Mouse (Mus musculus): Measurements from ENCODE around the gene Gm10717. TPM values are rescaled to one million over a fixed set of nuclear protein-coding genes. Genes with fewer than 3 reads are reported as not detected.

Gm10717 gene
- polyA plus RNA-seq (2015; fragmentation: Illumina TruSeq; extraction: RNeasy Lipid Tissue Mini Kit (QIAGEN cat#74804); ENCODE audit: low read depth, low replicate concordance): not detected

GRCm38 (mm10) chr9:3024912-3025467 lies at the start of gene Gm10717:
Gene Gm10717 (plus strand): TSS chr9:3025417.

GRCm38 (mm10) chr9:3000445-3000972 lies 24.7 kb upstream of the Gm10717 start, which contains the start of gene Gm10722:
Gene Gm10722 (plus strand): TSS chr9:3000922.

GRCm38 (mm10) chr9:3002794-3003396 lies 22.3 kb upstream of the Gm10717 start, which contains the start of gene Gm11168:
Gene Gm11168 (plus strand): TSS chr9:3003346.

GRCm38 (mm10) chr9:3012733-3013279 lies 12.4 kb upstream of the Gm10717 start, which contains the start of gene Gm10721:
Gene Gm10721 (plus strand): TSS chr9:3013140.

GRCm38 (mm10) chr9:3015354-3015753 lies 9.9 kb upstream of the Gm10717 start, which contains the start of gene Gm10720:
Gene Gm10720 (plus strand): TSS chr9:3015654.

GRCm38 (mm10) chr9:3017108-3017507 lies 8.1 kb upstream of the Gm10717 start, which contains the start of gene Gm10719:
Gene Gm10719 (plus strand): TSS chr9:3017408.

GRCm38 (mm10) chr9:3023312-3023984 lies 1.8 kb upstream of the Gm10717 start, which contains the start of gene Gm10718:
Gene Gm10718 (plus strand): TSS chr9:3023547.

GRCm38 (mm10) chr9:3034299-3034698 lies 9.1 kb downstream of the Gm10717 start, which contains the start of gene Gm17535:
Gene Gm17535 (plus strand): TSS chr9:3034599.

GRCm38 (mm10) chr9:3036577-3036976 lies 11.4 kb downstream of the Gm10717 start, which contains the start of gene Gm10715:
Gene Gm10715 (plus strand): TSS chr9:3036877.

Other genes with a start within 250 kb of the Gm10717 start
- not detected for gene Gm10722, start 24.5 kb upstream of the Gm10717 start, polyA plus RNA-seq (2015; fragmentation: Illumina TruSeq; extraction: RNeasy Lipid Tissue Mini Kit (QIAGEN cat#74804); ENCODE audit: low read depth, low replicate concordance)
- gene Gm11168, start 22.1 kb upstream of the Gm10717 start, polyA plus RNA-seq (2015; fragmentation: Illumina TruSeq; extraction: RNeasy Lipid Tissue Mini Kit (QIAGEN cat#74804); ENCODE audit: low read depth, low replicate concordance): not detected
- gene Gm10721, start 12.3 kb upstream of the Gm10717 start, polyA plus RNA-seq (2015; fragmentation: Illumina TruSeq; extraction: RNeasy Lipid Tissue Mini Kit (QIAGEN cat#74804); ENCODE audit: low read depth, low replicate concordance): not detected
- gene Gm10720, start 9.8 kb upstream of the Gm10717 start, polyA plus RNA-seq (2015; fragmentation: Illumina TruSeq; extraction: RNeasy Lipid Tissue Mini Kit (QIAGEN cat#74804); ENCODE audit: low read depth, low replicate concordance): not detected
- not detected for gene Gm10719, start 8.0 kb upstream of the Gm10717 start, polyA plus RNA-seq (2015; fragmentation: Illumina TruSeq; extraction: RNeasy Lipid Tissue Mini Kit (QIAGEN cat#74804); ENCODE audit: low read depth, low replicate concordance)
- not detected for gene Gm10718, start 1.9 kb upstream of the Gm10717 start, polyA plus RNA-seq (2015; fragmentation: Illumina TruSeq; extraction: RNeasy Lipid Tissue Mini Kit (QIAGEN cat#74804); ENCODE audit: low read depth, low replicate concordance)
- not detected for gene Gm17535, start 9.2 kb downstream of the Gm10717 start, polyA plus RNA-seq (2015; fragmentation: Illumina TruSeq; extraction: RNeasy Lipid Tissue Mini Kit (QIAGEN cat#74804); ENCODE audit: low read depth, low replicate concordance)
- gene Gm10715, start 11.5 kb downstream of the Gm10717 start, polyA plus RNA-seq (2015; fragmentation: Illumina TruSeq; extraction: RNeasy Lipid Tissue Mini Kit (QIAGEN cat#74804); ENCODE audit: low read depth, low replicate concordance): not detected